Mouse (Mus musculus) liver, embryonic 13.5 days (tissue): ENCODE data around the gene Dnajc7. TPM values are rescaled to one million over a fixed set of nuclear protein-coding genes. Genes with fewer than 3 reads are reported as not detected.

Source experiments
- ATAC-seq: fragments of 200-750 bp; cut with Nextera tagmentation; 2 replicates; pipeline ENCODE4 v1.8.0; 2017; ENCODE audit warnings: low read depth, mild to moderate bottlenecking, moderate number of reproducible peaks, moderate library complexity
- DNase-seq: peaks from one replicate; pipeline ENCODE4 v3.0.0; 2022
- H3K27ac ChIP-seq: fragments of 300-500 bp; sonication (generic); 2 replicates; pipeline ENCODE4 v1.5.1; 2015; ENCODE audit warnings: moderate library complexity, mild to moderate bottlenecking, inconsistent platforms
- H3K27me3 ChIP-seq: fragments of 300-500 bp; sonication (generic); 2 replicates; pipeline ENCODE4 v1.6.1; 2015; ENCODE audit warnings: mild to moderate bottlenecking, inconsistent platforms
- H3K36me3 ChIP-seq: fragments of 300-500 bp; sonication (generic); 2 replicates; pipeline ENCODE4 v1.6.1; 2015; ENCODE audit warnings: mild to moderate bottlenecking, inconsistent platforms
- H3K4me1 ChIP-seq: fragments of 300-500 bp; sonication (generic); replicated peaks from 2 replicates; pipeline ENCODE4 v1.6.1; 2015; ENCODE audit warnings: inconsistent platforms
- H3K4me2 ChIP-seq: fragments of 300-500 bp; sonication (generic); 2 replicates; pipeline ENCODE4 v1.6.1; 2015; ENCODE audit warnings: inconsistent platforms, mild to moderate bottlenecking, moderate library complexity
- H3K4me3 ChIP-seq: fragments of 300-500 bp; sonication (generic); replicated peaks from 2 replicates; pipeline ENCODE4 v1.5.1; 2015; ENCODE audit warnings: mild to moderate bottlenecking, inconsistent platforms
- H3K9ac ChIP-seq: fragments of 300-500 bp; sonication (generic); 2 replicates; pipeline ENCODE4 v1.6.1; 2015; ENCODE audit warnings: mild to moderate bottlenecking, inconsistent platforms
- H3K9me3 ChIP-seq: fragments of 300-500 bp; sonication (generic); replicated peaks from 2 replicates; pipeline ENCODE4 v1.6.1; 2016; ENCODE audit warnings: inconsistent platforms
- WGBS: fragments of 180-500 bp; shearing (Covaris S2); methylation state at CpG from one replicate; pipeline ENCODE4 v1.1.7; 2015; ENCODE audit not compliant: insufficient replicate concordance; 5-methylcytosine and 5-hydroxymethylcytosine counted together
- polyA plus RNA-seq: library from polyadenylated mRNA; unstranded; fragments of >200 nt; fragmentation: Nextera tagmentation; extraction: Ambion mirVana; gene quantifications from 2 replicates; pipeline ENCODE4 v1.2.1, GENCODE M21; 2015

The Dnajc7 gene
- polyA plus RNA-seq, 1 experiment from 2014 or later: 70.7 TPM

GRCm38 (mm10) chr11:100577852-100578599 is 41.9 kb downstream of the Dnajc7 start:
- H3K27me3 ChIP-seq: no peaks in the 10 kb centered on the region
- no peak overlapping the region for H3K9ac ChIP-seq
- ATAC-seq: no peak
- no peaks in the 10 kb centered on the region for H3K9me3 ChIP-seq
- H3K4me3 ChIP-seq: no peak overlapping the region
- peaks cover 22% of the 10 kb centered on the region for H3K4me1 ChIP-seq
- peaks cover 42% of the 10 kb centered on the region for H3K36me3 ChIP-seq
- no peak overlapping the region for H3K4me2 ChIP-seq
- H3K27ac ChIP-seq: no peak overlapping the region
- 65% methylated on average over 8 of the region's 8 CpGs for WGBS
- DNase-seq: no peak

GRCm38 (mm10) chr11:100576256-100576655 is 43.7 kb downstream of the Dnajc7 start:
- Histone ChIP-seq H3K36me3 (peaks cover 24% of the 10 kb centered on the region), H3K9ac (no peak overlapping the region), H3K27ac (no peak overlapping the region; the same call in 1 of the 2 replicates), H3K27me3 (peaks cover 6% of the 10 kb centered on the region), H3K4me3 (no peak overlapping the region), H3K4me1 (peaks cover 25% of the 10 kb centered on the region), H3K4me2 (peak overlapping the region; percentile 87; the same call in 1 of the 2 replicates), H3K9me3 (no peaks in the 10 kb centered on the region)
- WGBS: 67% methylated on average over 21 of the region's 21 CpGs
- no peak for DNase-seq
- ATAC-seq: no peak

DNA sequence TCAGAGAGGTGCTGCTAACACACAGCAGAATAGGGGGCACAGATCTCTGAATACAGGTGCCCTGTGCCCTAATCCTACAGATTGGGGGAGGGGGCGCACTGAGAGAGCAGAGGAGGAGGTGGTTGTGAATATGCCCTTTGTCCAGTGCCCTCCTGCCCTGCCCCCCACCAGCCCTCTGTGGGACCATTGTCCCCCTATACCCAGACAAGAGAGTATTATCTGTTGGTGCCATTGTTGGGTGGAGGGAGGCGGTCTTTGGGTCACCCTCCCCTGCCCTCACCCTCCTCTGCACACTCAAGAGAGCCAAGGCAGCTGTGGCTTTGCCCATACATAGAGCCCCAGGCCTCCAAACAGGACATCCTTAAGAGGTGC is 44.5 kb downstream of the Dnajc7 start:
- Histone ChIP-seq H3K27me3 (peaks cover 12% of the 10 kb centered on the region), H3K4me3 (peak overlapping the region; percentile 72), H3K9ac (peak overlapping the region; percentile 73), H3K27ac (peak overlapping the region; percentile 71), H3K4me1 (peaks cover 33% of the 10 kb centered on the region), H3K36me3 (peaks cover 16% of the 10 kb centered on the region), H3K4me2 (peak overlapping the region; percentile 87), H3K9me3 (no peaks in the 10 kb centered on the region)
- DNase-seq (no peak), ATAC-seq (peak; percentile 47; the same call in 1 of the 2 replicates)
- WGBS: 11% methylated on average over 2 of the region's 2 CpGs

DNA sequence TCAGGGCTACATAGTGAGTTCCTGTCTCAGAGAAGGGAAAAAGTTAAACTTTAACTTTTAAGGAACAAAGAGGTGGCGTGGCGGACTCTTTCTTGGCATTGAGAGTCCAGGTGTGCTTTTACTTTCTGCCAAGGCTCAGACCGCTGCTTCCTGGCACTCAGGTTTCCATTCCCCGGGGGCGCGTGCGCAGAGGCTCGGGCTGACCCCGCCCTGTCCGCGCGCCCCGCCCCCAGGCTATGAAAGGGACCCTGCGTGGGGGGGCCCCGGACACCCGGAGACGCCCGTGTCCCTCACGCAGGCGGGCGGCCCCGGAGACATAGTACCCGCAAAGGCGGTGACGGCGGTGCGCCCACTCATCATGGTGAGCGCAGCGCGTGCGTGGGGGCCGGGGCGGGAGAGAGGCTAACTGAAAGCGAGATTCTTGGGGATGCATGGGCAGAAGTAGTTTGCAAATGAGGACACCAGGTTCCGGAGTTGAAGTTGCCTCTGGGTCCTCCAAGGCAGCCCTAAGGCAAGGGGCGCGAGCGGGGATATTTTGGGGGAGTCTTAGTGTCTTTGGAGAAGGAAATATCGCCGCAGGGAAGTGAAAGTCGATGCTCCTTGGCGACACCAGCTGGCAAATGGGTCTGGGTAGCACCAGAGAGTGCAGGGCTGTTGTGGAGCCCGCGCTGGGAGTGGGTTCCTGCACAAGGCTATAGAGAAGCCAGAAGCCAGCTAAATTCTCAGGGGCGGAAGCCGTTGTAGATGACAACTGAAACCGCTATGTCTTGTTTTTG is 45.1 kb downstream of the Dnajc7 start, which contains the start of gene Cnp:
Gene Cnp (plus strand): TSS at position 197 of the 776 bp plus-strand sequence.
- peak within 1 kb of the TSS; percentile 73 for H3K9ac ChIP-seq
- peaks cover 13% of the 10 kb centered on the region for H3K36me3 ChIP-seq
- ATAC-seq (peak; percentile 73), DNase-seq (peak; percentile 66)
- H3K27me3 ChIP-seq: peaks cover 12% of the 10 kb centered on the region
- H3K9me3 ChIP-seq: no peaks in the 10 kb centered on the region
- H3K4me1 ChIP-seq: peaks cover 33% of the 10 kb centered on the region
- H3K27ac ChIP-seq: peak within 1 kb of the TSS; percentile 71
- H3K4me2 ChIP-seq: peak within 1 kb of the TSS; percentile 87
- H3K4me3 ChIP-seq: peak within 1 kb of the TSS; percentile 72
- under 1% methylated on average over 47 of the region's 47 CpGs for WGBS

- Histone ChIP-seq H3K9me3 (no peaks in the 10 kb centered on the region), H3K9ac (peak overlapping the region; percentile 73), H3K36me3 (peaks cover 6% of the 10 kb centered on the region), H3K4me3 (peak overlapping the region; percentile 72), H3K4me1 (peaks cover 33% of the 10 kb centered on the region), H3K27me3 (peaks cover 12% of the 10 kb centered on the region), H3K27ac (peak overlapping the region; percentile 71; the same call in 1 of the 2 replicates), H3K4me2 (peak overlapping the region; percentile 87)
- no peak for DNase-seq
- WGBS: 46% methylated on average over 3 of the region's 3 CpGs
- ATAC-seq: no peak
Measured at GRCm38 (mm10) chr11:100574188-100574587, 45.8 kb downstream of the Dnajc7 start.

GRCm38 (mm10) chr11:100571202-100571567 is 48.8 kb downstream of the Dnajc7 start:
- Histone ChIP-seq H3K9me3 (no peaks in the 10 kb centered on the region), H3K4me3 (peak overlapping the region; percentile 23; the same call in 1 of the 2 replicates), H3K36me3 (no peaks in the 10 kb centered on the region), H3K4me1 (peaks cover 30% of the 10 kb centered on the region), H3K27me3 (peaks cover 12% of the 10 kb centered on the region), H3K4me2 (peak overlapping the region; percentile 48), H3K9ac (0 out of 2 replicates have a peak overlapping the region, but pooled peaks have one; percentile 3), H3K27ac (no peak overlapping the region)
- DNase-seq: no peak
- ATAC-seq: no peak
- 14% methylated on average over 16 of the region's 16 CpGs for WGBS

DNA sequence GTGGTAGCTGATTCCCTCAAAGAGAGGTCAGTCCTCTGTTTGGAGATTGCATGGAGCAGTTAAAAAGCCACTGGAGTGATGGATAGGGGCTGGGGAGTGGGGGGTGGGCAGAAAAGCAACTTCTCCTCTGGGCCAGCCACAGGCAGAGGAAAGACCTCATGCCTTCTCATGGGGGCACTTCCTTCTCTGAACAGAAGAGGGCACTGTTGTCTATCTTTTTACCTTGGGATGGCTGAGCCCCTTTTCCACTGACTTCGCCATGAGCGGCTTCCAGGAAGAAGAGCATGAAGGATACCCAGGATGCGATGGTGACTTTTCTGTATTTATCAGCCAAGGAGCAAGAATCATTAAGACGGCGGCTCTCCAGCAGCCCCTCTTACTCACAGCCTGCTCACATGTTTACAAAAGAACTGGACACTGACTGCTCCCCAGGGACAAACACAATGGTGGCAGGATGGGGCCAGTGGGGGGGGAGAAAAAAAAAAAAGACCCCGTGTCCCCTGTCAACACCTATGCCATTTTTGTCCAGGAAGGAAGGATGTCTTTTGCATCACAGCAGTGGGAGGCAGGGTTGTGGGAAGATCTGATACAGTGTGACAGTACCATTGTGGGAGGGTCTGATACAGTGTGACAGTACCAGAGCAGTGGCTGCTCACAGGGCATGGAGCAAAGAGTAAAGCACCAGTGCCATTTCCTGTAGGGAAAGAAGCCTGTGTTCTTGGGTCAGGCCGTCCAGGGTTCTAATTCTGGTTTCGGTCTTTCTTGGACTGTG is 49.4 kb downstream of the Dnajc7 start:
- 0 out of 2 replicates have a peak overlapping the region, but pooled peaks have one; percentile 23 for H3K4me3 ChIP-seq
- no peaks in the 10 kb centered on the region for H3K36me3 ChIP-seq
- H3K27ac ChIP-seq: no peak overlapping the region
- DNase-seq: peak; percentile 32
- H3K9ac ChIP-seq: 0 out of 2 replicates have a peak overlapping the region, but pooled peaks have one; percentile 3
- H3K27me3 ChIP-seq: peaks cover 12% of the 10 kb centered on the region
- WGBS: 12% methylated on average over 8 of the region's 8 CpGs
- H3K4me1 ChIP-seq: peaks cover 24% of the 10 kb centered on the region
- H3K4me2 ChIP-seq: peak overlapping the region; percentile 48
- H3K9me3 ChIP-seq: no peaks in the 10 kb centered on the region
- no peak for ATAC-seq

GRCm38 (mm10) chr11:100569789-100570188 is 50.2 kb downstream of the Dnajc7 start:
- no peak overlapping the region for H3K9ac ChIP-seq
- peaks cover 12% of the 10 kb centered on the region for H3K27me3 ChIP-seq
- DNase-seq (no peak), ATAC-seq (no peak)
- no peak overlapping the region for H3K4me3 ChIP-seq
- H3K4me1 ChIP-seq: peaks cover 16% of the 10 kb centered on the region
- WGBS: 54% methylated on average over 9 of the region's 9 CpGs
- H3K27ac ChIP-seq: no peak overlapping the region
- no peaks in the 10 kb centered on the region for H3K36me3 ChIP-seq
- no peaks in the 10 kb centered on the region for H3K9me3 ChIP-seq
- no peak overlapping the region for H3K4me2 ChIP-seq

- no peak overlapping the region for H3K4me3 ChIP-seq
- peaks cover 12% of the 10 kb centered on the region for H3K27me3 ChIP-seq
- no peak for DNase-seq
- 75% methylated on average over 8 of the region's 8 CpGs for WGBS
- H3K36me3 ChIP-seq: no peaks in the 10 kb centered on the region
- H3K9me3 ChIP-seq: no peaks in the 10 kb centered on the region
- H3K4me2 ChIP-seq: no peak overlapping the region
- H3K4me1 ChIP-seq: peaks cover 12% of the 10 kb centered on the region
- H3K9ac ChIP-seq: no peak overlapping the region
- H3K27ac ChIP-seq: no peak overlapping the region
- no peak for ATAC-seq
Measured at GRCm38 (mm10) chr11:100568692-100569091, 51.3 kb downstream of the Dnajc7 start.

DNA sequence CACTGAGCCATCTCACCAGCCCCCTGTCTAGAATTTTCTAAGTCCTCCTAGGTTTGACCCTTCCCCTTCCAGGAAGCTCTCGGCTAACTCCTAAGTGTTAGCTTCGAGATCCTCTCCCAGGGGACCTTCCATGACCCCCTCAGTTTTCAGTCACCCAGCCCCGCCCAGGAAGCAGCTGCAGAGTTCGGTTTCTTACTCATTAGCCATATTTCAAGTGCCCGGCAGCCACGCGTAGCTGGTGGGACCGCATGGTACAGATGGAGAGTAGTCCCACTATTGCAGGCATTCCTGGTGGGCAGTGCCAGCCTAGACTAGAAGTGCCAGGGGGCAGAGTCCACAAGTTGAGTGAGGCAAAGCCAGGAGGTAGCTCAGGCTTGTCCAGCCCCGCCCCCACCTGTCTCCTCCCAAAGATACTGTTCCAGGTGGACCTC is 52.1 kb downstream of the Dnajc7 start:
- Histone ChIP-seq H3K9ac (no peak overlapping the region), H3K4me1 (peaks cover 12% of the 10 kb centered on the region), H3K4me2 (no peak overlapping the region), H3K27ac (no peak overlapping the region), H3K4me3 (no peak overlapping the region), H3K36me3 (no peaks in the 10 kb centered on the region), H3K27me3 (peaks cover 12% of the 10 kb centered on the region), H3K9me3 (no peaks in the 10 kb centered on the region)
- DNase-seq (no peak), ATAC-seq (no peak)
- 43% methylated on average over 9 of the region's 9 CpGs for WGBS

GRCm38 (mm10) chr11:100567229-100567628 is 52.7 kb downstream of the Dnajc7 start:
- H3K9ac ChIP-seq: no peak overlapping the region
- H3K27me3 ChIP-seq: peaks cover 12% of the 10 kb centered on the region
- H3K4me3 ChIP-seq: no peak overlapping the region
- DNase-seq (no peak), ATAC-seq (no peak)
- H3K9me3 ChIP-seq: no peaks in the 10 kb centered on the region
- H3K36me3 ChIP-seq: no peaks in the 10 kb centered on the region
- H3K4me1 ChIP-seq: peaks cover 12% of the 10 kb centered on the region
- WGBS: 30% methylated on average over 5 of the region's 5 CpGs
- no peak overlapping the region for H3K27ac ChIP-seq
- H3K4me2 ChIP-seq: no peak overlapping the region
